Mouse (Mus musculus): Measurements from ENCODE around the gene Atg7.

DNA sequence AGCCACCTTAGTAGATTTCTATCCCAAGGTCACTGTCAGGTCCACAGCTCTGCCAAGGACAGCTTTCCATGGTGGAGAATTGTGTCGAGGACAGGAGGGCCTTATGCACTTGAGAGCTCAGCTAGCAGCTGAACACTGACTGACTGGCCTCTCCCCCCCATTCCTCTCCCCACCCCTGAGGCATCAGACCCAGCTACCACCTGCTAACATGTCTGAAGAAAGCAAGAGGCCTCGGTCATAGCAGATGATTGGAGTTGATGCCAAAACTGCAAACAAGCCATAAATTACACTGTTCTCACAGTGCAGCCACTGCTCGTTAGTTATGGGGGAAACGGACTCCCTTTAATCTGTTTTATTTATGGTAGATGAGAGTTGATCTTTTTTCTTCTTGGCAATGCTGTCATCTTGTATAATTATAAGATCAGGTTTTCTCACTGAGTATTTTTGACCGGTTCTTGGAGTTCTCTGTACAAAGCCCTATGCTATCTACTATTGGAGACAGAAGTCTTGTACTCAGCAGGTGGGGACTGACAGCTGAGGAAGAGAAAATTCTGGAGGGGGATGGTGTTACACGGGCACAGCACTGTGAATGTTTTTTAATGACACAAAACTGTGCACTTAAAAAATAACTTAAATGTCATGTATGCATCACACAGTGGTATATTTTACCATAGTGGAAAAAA lies 171.4 kb downstream of the Atg7 start:
- TF ChIP-seq CTCF (IDR thresholded peaks at IDR 0.05; ENCODE audit: low read depth) (no peak), EP300 (IDR thresholded peaks at IDR 0.05; ENCODE audit: low read depth) (no peak)
